Mouse (Mus musculus) retina, adult 2 months (tissue): ENCODE data around the gene 0610040J01Rik.
"Not testable (repeated sequence)": the region's sequence is repeated elsewhere in the genome, so short reads cannot be mapped to it uniquely, and the experiment has no call there.

Source experiments
- DNase-seq: peaks from one replicate; pipeline ENCODE4 v3.0.0-alpha.2; 2012; ENCODE audit warnings: low read depth, low spot score

Gene 0610040J01Rik

GRCm38 (mm10) chr5:63828380-63829185 is 16.4 kb downstream of the 0610040J01Rik start:
- no peak for DNase-seq

- DNase-seq: no peak
These were observed 18.9 kb downstream of the 0610040J01Rik start for GRCm38 (mm10) chr5:63831054-63831453.

GRCm38 (mm10) chr5:63833955-63834354 is 21.8 kb downstream of the 0610040J01Rik start:
- DNase-seq: no peak

GRCm38 (mm10) chr5:63834435-63834834 is 22.3 kb downstream of the 0610040J01Rik start:
- DNase-seq: no peak

GRCm38 (mm10) chr5:63837115-63837514 is 25.0 kb downstream of the 0610040J01Rik start:
- no peak for DNase-seq

GRCm38 (mm10) chr5:63837851-63838250 is 25.7 kb downstream of the 0610040J01Rik start:
- no peak for DNase-seq

GRCm38 (mm10) chr5:63839801-63840416 is 27.7 kb downstream of the 0610040J01Rik start:
- DNase-seq: no peak

GRCm38 (mm10) chr5:63847080-63847479 is 34.9 kb downstream of the 0610040J01Rik start:
- DNase-seq: no peak

GRCm38 (mm10) chr5:63847541-63848226 is 35.5 kb downstream of the 0610040J01Rik start:
- DNase-seq: no peak

GRCm38 (mm10) chr5:63858901-63859300 is 46.7 kb downstream of the 0610040J01Rik start:
- DNase-seq: no peak

- no peak for DNase-seq
These were observed 55.3 kb downstream of the 0610040J01Rik start for GRCm38 (mm10) chr5:63867421-63867820.

- no peak for DNase-seq
These were observed 60.2 kb downstream of the 0610040J01Rik start for GRCm38 (mm10) chr5:63872176-63872932.

- no peak for DNase-seq
These were observed 62.7 kb downstream of the 0610040J01Rik start for GRCm38 (mm10) chr5:63874880-63875279.

- DNase-seq: no peak
These were observed 63.9 kb downstream of the 0610040J01Rik start for GRCm38 (mm10) chr5:63876081-63876480.

- DNase-seq: no peak
These were observed 66.9 kb downstream of the 0610040J01Rik start for GRCm38 (mm10) chr5:63879026-63879425.

- no peak for DNase-seq
These were observed 74.1 kb downstream of the 0610040J01Rik start for GRCm38 (mm10) chr5:63886292-63886691.

GRCm38 (mm10) chr5:63886709-63887108 is 74.5 kb downstream of the 0610040J01Rik start:
- DNase-seq: no peak

- DNase-seq: no peak
These were observed 74.9 kb downstream of the 0610040J01Rik start for GRCm38 (mm10) chr5:63887111-63887510.

GRCm38 (mm10) chr5:63891241-63891640 is 79.1 kb downstream of the 0610040J01Rik start:
- DNase-seq: no peak

GRCm38 (mm10) chr5:63891912-63892311 is 79.7 kb downstream of the 0610040J01Rik start:
- no peak for DNase-seq

GRCm38 (mm10) chr5:63897001-63897819 is 85.0 kb downstream of the 0610040J01Rik start:
- not testable (repeated sequence) for DNase-seq
